Mouse (Mus musculus): ENCODE measurements around the gene 4930590J08Rik. TPM values are rescaled to one million over a fixed set of nuclear protein-coding genes. Genes with fewer than 3 reads are reported as not detected.

The 4930590J08Rik gene
- 2.5 and 2.7 TPM in 2 replicates for polyA plus RNA-seq (2012; rRNA removed)

GRCm38 (mm10) chr6:91902509-91902908 is at the start of gene 4930590J08Rik:
Gene 4930590J08Rik (plus strand): TSS chr6:91902809.

GRCm38 (mm10) chr6:91877885-91878651 is 24.5 kb upstream of the 4930590J08Rik start, which contains the start of gene Ccdc174:
Gene Ccdc174 (plus strand): TSS chr6:91878053.

GRCm38 (mm10) chr6:91978371-91979300 is 76.0 kb downstream of the 4930590J08Rik start, which contains the start of gene Fgd5:
Gene Fgd5 (plus strand): TSS chr6:91978878.

Other genes with a start within 250 kb of the 4930590J08Rik start
- 75.2 and 77.6 TPM in 2 replicates for gene Slc6a6, start 218.8 kb upstream of the 4930590J08Rik start, polyA plus RNA-seq (2012; rRNA removed)
- gene Grip2, start 75.6 kb upstream of the 4930590J08Rik start, polyA plus RNA-seq (2012; rRNA removed), result 14.1 and 15.5 TPM in 2 replicates
- 23.4 and 24.0 TPM in 2 replicates for gene Ccdc174, start 24.8 kb upstream of the 4930590J08Rik start, polyA plus RNA-seq (2012; rRNA removed)
- gene Fgd5, start 76.1 kb downstream of the 4930590J08Rik start, polyA plus RNA-seq (2012; rRNA removed), result 10.8 and 13.0 TPM in 2 replicates
- gene Nr2c2, start 188.6 kb downstream of the 4930590J08Rik start, polyA plus RNA-seq (2012; rRNA removed), result 32.9 and 37.4 TPM in 2 replicates